Mouse (Mus musculus) retina, adult 2 months (tissue): ENCODE results near the gene Slitrk3.
"Not testable (repeated sequence)": the region's sequence is repeated elsewhere in the genome, so short reads cannot be mapped to it uniquely, and the experiment has no call there.

Source experiments
- DNase-seq: peaks from one replicate; pipeline ENCODE4 v3.0.0-alpha.2; 2012; ENCODE audit warnings: low read depth, low spot score

Slitrk3 gene

DNA sequence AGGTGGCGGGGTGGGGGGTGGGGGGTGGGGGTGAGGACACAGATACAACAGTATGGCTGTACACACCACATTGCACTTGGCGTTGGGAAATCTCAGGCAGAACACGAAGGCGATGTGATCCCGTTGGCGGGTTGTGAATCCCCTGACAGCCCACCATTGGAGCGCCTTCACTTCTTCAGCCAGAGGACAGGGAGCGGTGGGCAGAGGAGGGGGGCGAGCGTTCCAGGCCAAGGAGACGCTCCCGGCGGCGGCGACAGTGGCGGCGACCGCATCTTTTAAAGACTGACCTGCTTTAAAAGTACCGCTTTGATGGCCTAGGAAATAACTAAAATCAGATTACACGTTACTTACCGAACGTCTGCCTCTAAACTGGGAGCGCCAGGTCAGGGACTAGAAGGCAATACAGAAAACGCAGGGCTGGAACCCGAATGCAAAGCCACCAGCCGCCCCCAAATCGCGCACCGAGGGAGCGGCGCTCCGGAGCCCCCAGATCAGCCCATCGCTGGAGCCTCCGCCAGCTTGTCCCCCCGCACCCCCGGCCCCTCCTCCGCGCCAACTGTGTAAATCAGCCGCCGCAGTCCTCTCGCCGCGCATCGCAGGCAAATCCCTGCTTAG lies at the start of gene Slitrk3:
Gene Slitrk3, minus strand, starts transcription at position 607 of the 615 bp plus-strand sequence.
- no peak for DNase-seq

DNA sequence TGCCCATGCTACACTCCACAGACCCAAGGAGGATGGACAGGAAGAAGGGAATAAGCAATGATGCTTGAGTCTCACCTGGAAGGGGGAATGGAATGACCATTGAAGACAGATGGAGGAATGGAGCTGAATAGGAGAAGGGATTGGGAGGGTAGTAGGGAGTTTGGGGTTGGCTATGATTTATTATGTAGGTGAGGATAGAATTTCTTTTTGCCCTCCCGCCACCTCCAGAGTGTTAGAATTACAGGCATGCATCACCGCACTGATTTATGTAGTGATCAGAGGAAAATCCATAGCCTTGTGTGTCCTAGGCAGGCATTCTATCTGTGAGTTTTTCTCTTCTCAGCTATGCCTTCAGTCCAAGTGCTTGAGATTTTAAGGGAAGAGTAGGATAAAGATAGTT lies 36.8 kb upstream of the Slitrk3 start:
- not testable (repeated sequence) for DNase-seq

DNA sequence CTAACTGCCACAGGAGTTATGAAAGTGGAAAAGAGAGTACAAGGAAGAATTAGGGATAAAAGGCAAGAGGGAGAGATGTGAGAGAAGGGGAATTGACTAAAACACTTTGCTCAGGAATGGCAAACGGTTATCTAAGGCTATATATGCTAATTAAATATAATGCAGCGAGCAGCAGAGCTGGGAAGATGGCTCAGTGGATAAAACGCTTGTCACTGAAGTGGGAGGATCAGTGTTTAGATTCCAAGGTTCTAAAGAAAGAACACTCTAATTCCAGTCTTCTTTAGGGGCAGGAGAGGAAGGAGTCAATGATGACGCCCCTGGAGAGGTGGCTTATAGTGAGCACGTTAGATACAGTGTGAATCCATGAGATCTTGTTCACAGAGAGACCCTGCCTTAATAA lies 27.0 kb upstream of the Slitrk3 start:
- DNase-seq: no peak

DNA sequence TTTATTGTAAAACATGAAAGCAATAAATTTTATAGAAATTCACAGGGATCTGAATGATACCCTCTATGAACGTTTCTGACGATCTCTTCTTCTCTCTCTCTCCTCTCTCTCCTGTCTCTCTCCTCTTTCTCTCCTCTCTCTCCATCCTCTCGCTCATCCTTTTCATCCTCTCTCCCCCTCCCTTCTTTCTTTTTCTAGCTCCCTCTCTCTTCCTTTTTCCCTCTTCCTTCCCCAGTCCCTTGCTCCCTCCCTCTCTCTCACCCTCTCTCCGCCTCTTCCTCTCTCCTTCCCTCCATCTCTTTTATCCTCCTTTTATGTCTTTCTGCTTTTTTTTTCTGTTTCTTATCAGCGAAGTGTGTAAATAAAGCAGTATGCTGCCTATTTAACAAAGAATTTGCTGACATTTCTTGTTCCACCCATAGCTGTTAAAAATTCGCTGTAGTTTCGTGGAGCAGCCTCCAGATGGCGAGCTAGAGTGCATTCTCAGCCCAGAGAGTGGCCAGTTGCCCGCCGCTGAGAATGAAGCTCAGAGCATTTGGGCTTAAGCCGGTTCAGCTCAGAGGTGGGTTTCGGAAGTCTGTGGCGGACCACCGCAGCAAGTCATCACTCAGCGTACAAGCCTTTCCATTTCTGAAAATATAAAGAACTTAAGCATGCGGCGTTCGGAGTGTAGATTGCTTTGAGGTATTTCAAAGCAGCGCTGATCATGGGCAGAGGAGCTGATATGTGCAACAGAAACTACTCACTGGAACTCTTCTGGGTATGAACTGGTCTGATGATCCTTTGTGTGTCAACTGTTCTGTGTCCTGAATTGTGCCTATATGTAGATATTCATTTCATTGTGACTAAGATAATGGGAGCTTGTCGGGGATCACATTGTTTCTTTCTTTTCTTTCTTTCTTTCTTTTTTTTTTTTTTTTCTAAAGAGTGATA lies 8.5 kb upstream of the Slitrk3 start:
- no peak for DNase-seq

DNA sequence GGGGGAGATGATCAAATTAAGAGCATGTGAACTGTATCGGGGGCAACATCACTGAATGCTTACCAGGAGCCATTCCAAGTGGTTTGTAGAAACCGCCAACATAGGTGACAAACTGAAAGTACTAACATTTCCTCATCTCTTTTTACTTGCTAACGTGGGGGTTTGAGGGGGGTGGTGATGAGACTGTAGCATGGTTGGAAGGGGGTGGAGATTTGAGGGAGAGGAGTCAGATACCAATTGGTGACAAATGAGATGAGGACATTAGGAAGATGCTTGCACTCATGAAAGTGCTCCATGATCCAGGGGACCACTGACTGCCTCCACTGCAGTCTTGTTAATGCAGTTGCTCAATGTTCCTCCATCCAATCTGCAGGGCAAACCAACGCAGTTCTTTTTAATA lies 587 bp upstream of the Slitrk3 start:
- DNase-seq: no peak

DNA sequence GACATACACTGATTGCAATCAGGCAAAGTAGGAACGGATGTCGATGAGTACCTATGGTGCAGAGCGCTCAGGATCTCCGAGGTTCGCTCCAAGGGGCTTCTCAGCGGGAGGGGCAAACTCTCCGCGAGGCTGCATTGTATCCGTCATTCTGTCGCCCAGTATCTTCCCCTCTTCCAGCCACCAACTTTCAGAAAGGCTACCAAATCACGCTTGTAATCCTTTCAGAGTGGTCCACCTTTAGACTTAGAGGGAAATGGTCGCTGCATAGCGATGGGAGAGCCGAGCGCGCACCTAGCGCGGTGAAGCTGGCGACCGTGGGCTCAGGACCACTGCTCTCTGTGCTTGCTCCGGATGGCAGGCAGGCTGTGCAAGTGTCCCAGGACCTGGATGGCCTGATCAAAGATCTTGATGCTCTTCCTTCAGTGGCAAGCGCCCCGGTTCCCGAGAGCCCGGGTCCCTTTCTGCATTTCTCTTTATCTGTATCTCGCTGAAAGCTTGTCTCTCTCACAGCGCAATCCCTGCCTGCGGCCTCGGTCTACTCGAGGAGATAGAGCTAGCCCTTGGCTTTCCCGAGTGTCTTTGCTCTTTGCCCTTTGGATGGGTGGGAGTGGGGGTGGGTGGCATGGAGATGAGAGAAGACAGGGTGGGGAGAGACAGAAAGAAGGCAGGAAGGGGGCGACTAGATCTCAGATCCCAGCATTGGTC lies 959 bp downstream of the Slitrk3 start:
- no peak for DNase-seq

DNA sequence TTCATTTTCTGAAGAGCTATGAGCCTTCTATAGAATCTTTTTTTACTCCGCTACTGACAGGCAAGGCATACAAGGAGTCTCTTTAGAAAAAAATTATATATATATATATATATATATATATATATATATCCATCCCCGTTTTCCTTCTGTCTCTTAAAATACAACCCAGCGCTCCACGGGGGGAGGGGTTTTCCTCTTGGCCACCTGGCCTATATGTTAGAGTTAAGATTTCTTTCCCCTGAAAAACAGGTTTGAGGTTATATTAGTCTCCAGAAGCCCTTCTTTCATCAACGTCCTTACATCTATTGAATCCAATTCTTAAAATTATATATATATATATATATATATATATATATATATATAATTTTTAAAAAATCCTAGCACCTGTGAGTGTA lies 1.6 kb downstream of the Slitrk3 start:
- no peak for DNase-seq

DNA sequence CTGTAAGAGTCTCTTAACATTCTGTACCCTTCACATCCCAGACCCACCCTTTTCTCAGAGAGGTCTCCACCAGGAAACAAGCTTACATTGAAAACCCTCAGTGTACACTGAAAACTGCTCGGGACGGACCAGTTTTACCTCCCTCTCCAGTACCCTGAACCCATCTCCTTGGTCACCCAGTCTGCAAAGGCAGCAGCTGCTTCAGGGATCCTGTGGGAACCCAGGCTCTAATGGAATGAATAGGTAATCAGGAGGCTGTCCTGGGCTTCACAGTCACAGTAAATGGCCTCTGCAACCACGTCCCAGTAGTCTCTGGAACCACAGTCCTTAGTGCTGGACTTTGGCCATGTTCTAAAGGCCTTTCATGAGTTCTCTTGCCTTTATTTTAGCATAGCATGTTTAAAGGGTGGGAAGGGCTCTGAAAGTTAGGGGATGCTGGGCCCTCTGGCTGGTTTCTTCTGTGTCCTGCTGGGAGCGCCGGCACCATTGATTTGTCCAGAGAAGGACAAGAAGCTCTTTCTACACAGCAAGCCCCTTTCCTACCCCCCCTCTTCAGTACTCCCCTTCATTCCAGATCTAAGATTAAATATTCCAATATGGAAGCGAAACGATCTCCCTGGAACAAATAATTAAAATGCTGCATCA lies 2.1 kb downstream of the Slitrk3 start:
- no peak for DNase-seq

DNA sequence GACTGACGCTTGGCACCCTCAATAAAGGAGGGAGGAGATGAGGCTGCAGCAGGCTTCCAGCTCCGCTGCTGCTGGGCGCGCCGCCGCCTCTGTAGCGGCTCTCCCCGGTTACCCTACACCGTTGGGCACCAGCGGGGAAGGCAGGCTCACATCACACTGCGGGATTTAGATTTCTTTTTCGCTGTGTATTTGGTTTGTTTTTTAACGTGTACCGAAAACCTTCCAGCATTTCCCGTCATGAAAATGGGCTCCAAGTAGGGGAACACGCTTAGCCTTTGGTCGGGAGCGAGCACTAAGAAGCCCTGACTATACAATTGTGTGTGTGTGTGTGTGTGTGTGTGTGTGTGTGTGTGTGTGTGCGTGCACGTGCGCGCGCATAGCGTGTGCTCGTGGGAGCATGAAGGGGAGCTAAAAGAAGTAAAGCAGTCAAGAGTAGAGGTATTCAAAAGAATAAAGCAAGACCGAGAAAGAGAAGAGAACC lies 4.1 kb downstream of the Slitrk3 start:
- DNase-seq: no peak

DNA sequence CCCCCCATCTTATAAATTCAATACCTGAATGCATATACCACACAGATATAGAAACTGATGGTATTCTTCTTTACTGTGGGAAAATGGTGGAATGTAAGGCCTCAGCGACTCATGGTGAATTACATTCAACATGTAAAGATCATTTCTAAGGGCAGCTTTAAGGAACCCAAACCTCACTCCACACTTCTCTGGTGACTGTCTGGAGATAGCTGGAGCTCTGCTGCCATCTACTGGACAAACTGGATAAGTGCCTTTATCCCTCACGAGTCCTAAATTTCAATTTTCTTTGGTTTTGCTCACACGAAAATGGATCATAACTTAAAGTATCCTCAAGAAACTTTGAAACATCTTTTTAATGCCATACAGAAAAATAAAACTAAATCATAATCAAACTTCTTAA lies 11.4 kb downstream of the Slitrk3 start:
- DNase-seq: no peak

DNA sequence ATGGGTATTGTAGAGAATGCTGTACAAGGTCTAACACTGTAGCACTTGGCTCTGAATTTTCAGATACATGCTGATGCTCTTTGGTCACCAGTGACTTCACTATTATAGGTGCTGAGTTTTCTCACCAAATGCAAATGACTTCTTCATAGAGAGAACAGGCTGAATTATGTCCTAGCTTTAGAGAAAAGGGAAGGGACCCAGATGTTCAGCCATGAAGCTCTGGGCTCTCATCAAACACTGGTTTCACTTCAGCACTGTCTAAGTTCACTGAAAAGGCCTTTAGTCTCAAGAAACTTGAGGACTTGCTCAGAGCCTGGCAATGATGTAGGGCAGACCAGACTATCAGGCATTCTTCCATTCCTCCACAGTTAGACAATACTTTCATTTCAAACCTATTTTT lies 15.3 kb downstream of the Slitrk3 start:
- no peak for DNase-seq

DNA sequence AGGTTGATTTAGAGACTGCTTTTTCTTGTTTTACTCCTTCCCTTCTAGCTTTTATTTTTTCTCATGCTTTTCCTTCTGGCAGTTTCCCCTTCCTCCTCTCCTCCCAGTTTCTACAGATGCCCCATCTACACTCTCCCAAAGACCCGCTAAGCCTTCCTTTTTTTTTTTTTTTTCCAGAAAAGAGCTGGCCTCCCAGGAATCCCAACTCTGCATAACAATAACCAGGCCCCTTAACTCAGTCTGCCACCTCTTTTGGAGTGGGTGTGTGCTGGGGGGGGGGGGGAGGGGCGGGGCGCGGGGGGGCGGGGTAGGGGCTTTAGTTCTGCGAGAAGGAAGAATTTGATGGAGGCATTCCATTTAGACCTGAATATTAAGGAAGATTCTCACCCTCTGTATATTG lies 51.6 kb downstream of the Slitrk3 start:
- no peak for DNase-seq

DNA sequence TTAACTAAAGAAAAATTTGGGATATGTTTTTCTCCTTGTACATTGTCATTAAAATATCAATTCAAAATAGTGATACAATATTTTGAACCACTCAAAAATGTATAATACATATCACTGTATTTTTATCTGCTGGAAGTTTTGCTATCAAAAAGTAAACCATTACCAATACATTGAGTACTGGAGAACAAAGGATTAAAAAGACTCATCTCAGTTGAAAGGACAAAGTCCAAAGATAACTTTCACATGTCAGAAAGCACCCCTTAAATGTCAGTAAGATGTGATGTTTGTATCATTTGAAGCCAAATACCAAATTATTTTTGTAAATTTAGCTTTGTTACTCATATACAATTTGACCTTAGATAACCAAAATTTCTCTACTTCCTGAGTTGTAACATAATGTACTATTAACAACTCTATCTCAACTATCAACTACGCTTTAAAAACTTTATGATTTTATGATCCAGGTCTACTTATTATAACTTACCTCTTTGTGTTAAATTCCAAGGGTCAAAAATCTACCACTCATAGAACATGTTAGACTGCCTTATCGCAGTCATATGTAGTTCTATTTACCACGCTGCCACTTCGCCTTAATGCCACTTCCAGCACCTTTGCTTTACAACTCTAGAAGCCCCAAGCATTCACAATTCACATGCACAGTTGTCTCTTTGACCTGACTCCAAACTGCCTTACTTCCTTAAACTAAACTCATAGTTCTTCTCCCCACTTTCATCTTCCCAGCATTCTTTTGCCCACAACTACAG lies 54.5 kb downstream of the Slitrk3 start:
- DNase-seq: no peak

DNA sequence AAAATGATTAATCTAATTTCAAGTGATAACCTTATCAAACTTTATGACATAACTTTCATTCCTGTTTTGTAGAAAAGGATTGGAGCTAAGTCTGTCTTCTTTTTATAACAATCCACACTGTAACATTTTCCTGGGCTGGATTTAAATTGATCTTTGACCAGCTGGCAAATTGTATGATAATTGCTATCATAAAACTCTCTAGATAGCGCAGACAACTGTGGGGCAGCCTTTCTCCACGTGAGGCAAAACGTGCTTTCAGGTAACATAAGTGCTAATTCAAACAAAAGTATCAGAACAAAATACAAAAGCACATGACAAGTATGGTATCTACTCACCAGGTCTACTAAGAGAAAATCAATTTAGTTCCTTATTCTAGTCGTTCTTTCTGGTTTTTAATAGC lies 60.1 kb downstream of the Slitrk3 start:
- DNase-seq: no peak
